Mouse (Mus musculus): ENCODE measurements around the gene 3110009E18Rik. TPM values are rescaled to one million over a fixed set of nuclear protein-coding genes. Genes with fewer than 3 reads are reported as not detected.
A peak's percentile ranks its signal among the peaks of the same experiment; 100 is the strongest.

3110009E18Rik gene
- total and polyA plus RNA-seq, 3 experiments = 15.1 to 16.5 TPM; not detected in 1

DNA sequence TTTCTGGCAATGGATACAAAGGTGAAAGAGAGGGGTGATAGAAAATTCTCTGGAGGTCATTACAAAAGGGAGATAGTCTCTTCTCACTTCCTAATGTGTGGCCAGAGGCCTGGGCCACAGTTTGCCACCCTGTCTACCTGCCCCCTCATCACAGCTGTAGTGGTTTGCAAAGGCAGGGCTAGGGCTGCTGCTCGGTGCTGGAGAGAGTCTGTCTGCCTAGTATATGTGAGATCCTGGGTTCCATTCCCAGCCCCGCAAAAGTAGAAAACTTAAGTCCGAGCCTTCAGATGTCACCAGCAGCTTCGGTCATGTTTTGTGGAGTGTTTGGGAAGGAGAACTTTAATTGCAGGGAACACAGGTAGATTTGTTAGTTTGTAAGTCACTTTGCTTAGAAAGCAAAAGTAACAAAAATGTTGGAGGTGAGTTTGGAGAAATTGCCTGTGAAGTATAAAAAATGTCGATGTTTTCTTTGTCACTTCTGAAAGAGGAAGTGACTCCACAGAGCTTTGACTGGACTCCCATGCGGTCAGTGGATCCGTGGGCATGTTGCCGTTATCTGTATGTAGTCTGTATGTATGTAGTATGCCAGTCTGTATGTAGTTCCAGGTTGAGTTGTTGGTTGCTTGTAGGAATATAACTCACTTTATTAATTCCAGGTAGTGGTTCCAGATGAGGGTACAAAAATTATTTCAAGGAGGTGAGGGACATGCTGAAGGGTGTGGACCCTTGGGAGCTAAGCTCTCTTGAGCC is 1.8 kb downstream of the 3110009E18Rik start:
- Histone ChIP-seq H3K4me3 (ENCODE audit: control insufficient read depth in 1 of 2, insufficient read depth in 1 of 2, low read depth in 2 of 2, low read length in 2 of 2) (peak overlapping the region; percentile 81 to 84), H3K9me3 (replicated peaks; ENCODE audit: insufficient read depth, low read length) (no peaks in the 10 kb centered on the region), H3K27me3 (ENCODE audit: control insufficient read depth in 1 of 2, insufficient read depth in 2 of 2, low read length in 2 of 2) (no peaks in the 10 kb centered on the region), H3K79me2 (ENCODE audit: control insufficient read depth, insufficient read depth, low read length, poor library complexity) (peaks cover 5% of the 10 kb centered on the region), H3K36me3 (ENCODE audit: control insufficient read depth in 1 of 2, insufficient read depth in 2 of 2, low read length in 2 of 2) (peaks cover 0 to 23% of the 10 kb centered on the region in 2 experiments; a peak in 2 of 4 replicates), H3K9ac (ENCODE audit: control insufficient read depth, low read depth, low read length, poor library complexity, severe bottlenecking) (peak overlapping the region; percentile 88), H3K27ac (ENCODE audit: control insufficient read depth, low read depth, low read length) (peak overlapping the region; percentile 93), H3K4me1 (ENCODE audit: control insufficient read depth in 1 of 2, insufficient read depth in 2 of 2, low read length in 2 of 2) (peaks cover 2 to 38% of the 10 kb centered on the region in 2 experiments; a peak in 2 of 4 replicates)
- peak; percentile 76 for DNase-seq (ENCODE audit: low read depth, low spot score)
- TF ChIP-seq MYC (IDR thresholded peaks at IDR 0.05; ENCODE audit: low read depth, low read length) (no peak), GATA1 (IDR thresholded peaks at IDR 0.05; ENCODE audit: low read depth, low read length) (peak; percentile 57), CHD1 (IDR thresholded peaks at IDR 0.05; ENCODE audit: low read depth, low read length) (0 out of 2 replicates have a peak, but pooled peaks have one; percentile 66), EP300 (IDR thresholded peaks at IDR 0.05; ENCODE audit: low read depth in 1 of 2, low read length in 2 of 2) (peak in 1 of 2 experiments; percentile 53; a peak in 1 of 4 replicates), MAX (IDR thresholded peaks at IDR 0.05; ENCODE audit: low read length) (no peak), MXI1 (IDR thresholded peaks at IDR 0.05; ENCODE audit: low read depth, low read length) (peak; percentile 49), MAZ (IDR thresholded peaks at IDR 0.05; ENCODE audit: low read depth, low read length) (no peak), TAL1 (IDR thresholded peaks at IDR 0.05; ENCODE audit: low read length) (0 out of 2 replicates have a peak, but pooled peaks have one; percentile 8), NRF1 (IDR thresholded peaks at IDR 0.05; ENCODE audit: insufficient read depth, low read depth, low read length, poor library complexity, severe bottlenecking) (no peak), ETS1 (IDR thresholded peaks at IDR 0.05; ENCODE audit: low read depth, low read length) (0 out of 2 replicates have a peak, but pooled peaks have one; percentile 20), SIN3A (IDR thresholded peaks at IDR 0.05; ENCODE audit: low read length) (peak; percentile 42; the same call in 1 of the 2 replicates)

DNA sequence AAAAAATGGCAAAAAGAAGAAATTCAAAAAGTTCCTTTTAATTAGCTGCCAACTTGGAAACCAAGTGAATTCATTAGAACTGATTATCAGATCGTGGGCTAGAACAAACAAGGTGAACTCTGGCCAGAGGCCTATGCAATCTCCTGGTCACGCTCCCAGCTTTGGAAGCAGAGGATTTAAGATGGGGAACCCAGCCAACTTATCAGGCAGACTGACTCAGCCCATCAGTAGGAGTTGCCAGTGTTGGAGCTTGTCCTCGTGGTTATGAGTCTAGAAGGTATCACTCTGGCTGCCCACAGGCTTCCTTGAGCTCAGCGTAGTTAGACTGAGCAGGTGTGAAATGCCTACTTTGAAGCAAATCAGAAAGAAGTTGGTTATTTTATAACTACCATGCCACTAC is 3.9 kb downstream of the 3110009E18Rik start:
- Histone ChIP-seq H3K27me3 (ENCODE audit: control insufficient read depth in 1 of 2, insufficient read depth in 2 of 2, low read length in 2 of 2) (no peaks in the 10 kb centered on the region), H3K9me3 (replicated peaks; ENCODE audit: insufficient read depth, low read length) (no peaks in the 10 kb centered on the region), H3K36me3 (ENCODE audit: control insufficient read depth in 1 of 2, insufficient read depth in 2 of 2, low read length in 2 of 2) (peaks cover 0 to 18% of the 10 kb centered on the region in 2 experiments; a peak in 2 of 4 replicates), H3K4me1 (ENCODE audit: control insufficient read depth in 1 of 2, insufficient read depth in 2 of 2, low read length in 2 of 2) (peaks cover 0 to 27% of the 10 kb centered on the region in 2 experiments; a peak in 2 of 4 replicates), H3K9ac (ENCODE audit: control insufficient read depth, low read depth, low read length, poor library complexity, severe bottlenecking) (no peak overlapping the region), H3K4me3 (ENCODE audit: control insufficient read depth in 1 of 2, insufficient read depth in 1 of 2, low read depth in 2 of 2, low read length in 2 of 2) (no peak overlapping the region), H3K79me2 (ENCODE audit: control insufficient read depth, insufficient read depth, low read length, poor library complexity) (peaks cover 5% of the 10 kb centered on the region), H3K27ac (ENCODE audit: control insufficient read depth, low read depth, low read length) (no peak overlapping the region)
- DNase-seq (ENCODE audit: low read depth, low spot score) = peak; percentile 76
- TF ChIP-seq MAX (IDR thresholded peaks at IDR 0.05; ENCODE audit: low read length) = peak; percentile 64
- TF ChIP-seq POLR2AphosphoS5 (IDR thresholded peaks at IDR 0.05; ENCODE audit: borderline replicate concordance, low read depth, low read length) = no peak
- TF ChIP-seq MYB (IDR thresholded peaks at IDR 0.05; ENCODE audit: low read depth, low read length) = no peak
- no peak for TF ChIP-seq KAT2A (conservative IDR thresholded peaks at IDR 0.05; ENCODE audit: low read depth, low read length)
- no peak for TF ChIP-seq POLR2AphosphoS2 (IDR thresholded peaks at IDR 0.05; ENCODE audit: low read length)
- no peak for TF ChIP-seq MAZ (IDR thresholded peaks at IDR 0.05; ENCODE audit: low read depth, low read length)
- TF ChIP-seq ZNF384 (IDR thresholded peaks at IDR 0.05; ENCODE audit: low read depth, low read length) = no peak
- TF ChIP-seq TCF12 (IDR thresholded peaks at IDR 0.05; ENCODE audit: low read depth, low read length) = no peak
- no peak for TF ChIP-seq NRF1 (IDR thresholded peaks at IDR 0.05; ENCODE audit: insufficient read depth, low read depth, low read length, poor library complexity, severe bottlenecking)
- TF ChIP-seq ZKSCAN1 (IDR thresholded peaks at IDR 0.05; ENCODE audit: low read depth, low read length) = no peak
- no peak for TF ChIP-seq CHD2 (IDR thresholded peaks at IDR 0.05; ENCODE audit: low read length)
- TF ChIP-seq ETS1 (IDR thresholded peaks at IDR 0.05; ENCODE audit: low read depth, low read length) = peak; percentile 50
- TF ChIP-seq TAL1 (IDR thresholded peaks at IDR 0.05; ENCODE audit: low read length) = no peak
- TF ChIP-seq SIN3A (IDR thresholded peaks at IDR 0.05; ENCODE audit: low read length) = peak; percentile 30; the same call in 1 of the 2 replicates
- TF ChIP-seq NELFE (IDR thresholded peaks at IDR 0.05; ENCODE audit: low read depth, low read length) = no peak
- TF ChIP-seq ZC3H11A (IDR thresholded peaks at IDR 0.05; ENCODE audit: low read depth, low read length) = no peak
- no peak for TF ChIP-seq UBTF (IDR thresholded peaks at IDR 0.05; ENCODE audit: borderline replicate concordance, insufficient read depth, low read depth, low read length)
- no peak for TF ChIP-seq JUND (IDR thresholded peaks at IDR 0.05; ENCODE audit: low read depth, low read length)
- TF ChIP-seq TBP (IDR thresholded peaks at IDR 0.05; ENCODE audit: low read depth, low read length) = 0 out of 2 replicates have a peak, but pooled peaks have one; percentile 21
- no peak for TF ChIP-seq HCFC1 (IDR thresholded peaks at IDR 0.05; ENCODE audit: low read depth, low read length)
- no peak for TF ChIP-seq MEF2A (IDR thresholded peaks at IDR 0.05; ENCODE audit: extremely low read depth, insufficient replicate concordance, low read depth, low read length, poor library complexity, severe bottlenecking)
- TF ChIP-seq RCOR1 (IDR thresholded peaks at IDR 0.05; ENCODE audit: low read depth, low read length) = peak; percentile 84
- no peak for TF ChIP-seq ZMIZ1 (IDR thresholded peaks at IDR 0.05; ENCODE audit: low read depth, low read length)
